Mouse (Mus musculus) hindbrain, embryonic 14.5 days (tissue): ENCODE measurements around the gene Fbxl17. TPM values are rescaled to one million over a fixed set of nuclear protein-coding genes. Genes with fewer than 3 reads are reported as not detected.
A peak's percentile ranks its signal among the peaks of the same experiment; 100 is the strongest.

Experiments
- ATAC-seq: fragments of 200-750 bp; cut with Nextera tagmentation; 2 replicates; pipeline ENCODE4 v1.8.0; 2017; ENCODE audit warnings: moderate number of reproducible peaks, mild to moderate bottlenecking, moderate TSS enrichment, moderate library complexity; ENCODE audit not compliant: low FRiP score
- DNase-seq: peaks from one replicate; pipeline ENCODE4 v3.0.0-alpha.2; 2015; ENCODE audit warnings: low spot score
- H3K27ac ChIP-seq: fragments of 300-500 bp; sonication (generic); 2 replicates; pipeline ENCODE4 v1.5.1; 2014; ENCODE audit warnings: mild to moderate bottlenecking, moderate library complexity
- H3K27me3 ChIP-seq: fragments of 300-500 bp; sonication (generic); 2 replicates; pipeline ENCODE4 v1.6.1; 2014; ENCODE audit warnings: mild to moderate bottlenecking, low read length, mixed read lengths; ENCODE audit not compliant: control insufficient read depth, insufficient read depth
- H3K36me3 ChIP-seq: fragments of 300-500 bp; sonication (generic); replicated peaks from 2 replicates; pipeline ENCODE4 v1.6.1; 2014; ENCODE audit not compliant: control insufficient read depth, insufficient read depth
- H3K4me1 ChIP-seq: fragments of 300-500 bp; sonication (generic); replicated peaks from 2 replicates; pipeline ENCODE4 v1.6.1; 2014; ENCODE audit warnings: antibody characterized with exemption, low read length, mixed read lengths; ENCODE audit not compliant: control insufficient read depth, insufficient read depth
- H3K4me2 ChIP-seq: fragments of 300-500 bp; sonication (generic); replicated peaks from 2 replicates; pipeline ENCODE4 v1.6.1; 2014; ENCODE audit warnings: mild to moderate bottlenecking, moderate library complexity
- H3K4me3 ChIP-seq: fragments of 300-500 bp; sonication (generic); replicated peaks from 2 replicates; pipeline ENCODE4 v1.5.1; 2014; ENCODE audit warnings: mild to moderate bottlenecking, low read length
- H3K9ac ChIP-seq: fragments of 300-500 bp; sonication (generic); 2 replicates; pipeline ENCODE4 v1.6.1; 2014
- H3K9me3 ChIP-seq: fragments of 300-500 bp; sonication (generic); 2 replicates; pipeline ENCODE4 v1.6.1; 2016; ENCODE audit warnings: low read length; ENCODE audit not compliant: control insufficient read depth
- WGBS: fragments of 180-500 bp; shearing (Covaris S2); extraction: QIAGEN DNeasy Blood & Tissue Kit; methylation state at CpG from one replicate; pipeline ENCODE4 v1.1.7; 2014; 5-methylcytosine and 5-hydroxymethylcytosine counted together
- polyA plus RNA-seq: library from polyadenylated mRNA; unstranded; fragments of >200 nt; fragmentation: Nextera tagmentation; extraction: Ambion mirVana; gene quantifications from 2 replicates; pipeline ENCODE4 v1.2.1, GENCODE M21; 2014

The Fbxl17 gene
- polyA plus RNA-seq, 1 experiment from 2014 or later = 14.5 TPM

DNA sequence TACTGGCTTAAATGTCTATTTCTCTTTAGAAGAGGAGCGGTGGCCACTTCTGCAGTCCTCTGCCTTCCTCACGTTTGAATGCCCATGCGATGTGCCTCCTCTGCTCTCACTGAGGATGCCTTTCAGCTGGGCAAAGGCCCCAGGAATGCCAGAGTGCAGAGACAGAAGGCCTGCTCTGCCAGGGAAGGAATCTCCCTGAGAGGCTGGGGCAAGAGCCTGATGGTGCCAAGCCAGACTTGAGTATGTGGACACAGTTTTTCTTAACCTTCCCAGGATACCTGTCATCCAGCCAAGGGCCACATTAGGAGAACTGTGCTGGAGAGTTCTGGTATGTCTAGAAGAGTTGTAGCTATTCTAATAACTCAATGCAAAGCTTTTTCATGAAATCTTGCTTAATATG lies 380.1 kb downstream of the Fbxl17 start:
- Histone ChIP-seq H3K27ac (no peak overlapping the region), H3K27me3 (no peaks in the 10 kb centered on the region), H3K4me1 (no peaks in the 10 kb centered on the region), H3K9me3 (no peaks in the 10 kb centered on the region), H3K4me2 (no peak overlapping the region), H3K4me3 (no peak overlapping the region), H3K9ac (no peak overlapping the region), H3K36me3 (no peaks in the 10 kb centered on the region)
- ATAC-seq = no peak
- DNase-seq = no peak
- WGBS = 81% methylated on average over 3 of the region's 3 CpGs

- Histone ChIP-seq H3K4me2 (no peak overlapping the region), H3K36me3 (no peaks in the 10 kb centered on the region), H3K4me1 (no peaks in the 10 kb centered on the region), H3K4me3 (no peak overlapping the region), H3K27me3 (no peaks in the 10 kb centered on the region), H3K9ac (no peak overlapping the region), H3K9me3 (no peaks in the 10 kb centered on the region), H3K27ac (no peak overlapping the region)
- WGBS = 53% methylated on average over 7 of the region's 7 CpGs
- DNase-seq = no peak
- ATAC-seq = no peak
These were observed 380.7 kb downstream of the Fbxl17 start for GRCm38 (mm10) chr17:63119077-63119476.

DNA sequence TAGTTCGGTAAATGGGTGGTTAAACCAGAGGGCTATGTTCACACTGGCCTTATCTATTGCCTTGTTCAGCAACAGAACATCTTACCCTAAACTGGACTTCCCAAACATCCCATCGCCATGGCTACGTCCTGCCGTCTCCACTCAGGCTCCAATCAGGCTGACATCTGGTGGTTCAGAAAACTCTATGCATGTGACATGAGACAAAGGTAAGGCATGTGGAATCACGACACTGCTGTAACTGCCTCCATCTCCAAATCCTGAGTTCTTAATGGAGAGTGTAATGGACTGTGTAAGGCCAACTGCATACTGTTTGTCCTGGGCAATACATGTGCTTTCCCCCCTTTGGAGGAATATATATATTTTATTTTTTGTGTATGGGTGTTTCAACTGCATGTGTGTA lies 382.7 kb downstream of the Fbxl17 start:
- DNase-seq (no peak), ATAC-seq (no peak)

DNA sequence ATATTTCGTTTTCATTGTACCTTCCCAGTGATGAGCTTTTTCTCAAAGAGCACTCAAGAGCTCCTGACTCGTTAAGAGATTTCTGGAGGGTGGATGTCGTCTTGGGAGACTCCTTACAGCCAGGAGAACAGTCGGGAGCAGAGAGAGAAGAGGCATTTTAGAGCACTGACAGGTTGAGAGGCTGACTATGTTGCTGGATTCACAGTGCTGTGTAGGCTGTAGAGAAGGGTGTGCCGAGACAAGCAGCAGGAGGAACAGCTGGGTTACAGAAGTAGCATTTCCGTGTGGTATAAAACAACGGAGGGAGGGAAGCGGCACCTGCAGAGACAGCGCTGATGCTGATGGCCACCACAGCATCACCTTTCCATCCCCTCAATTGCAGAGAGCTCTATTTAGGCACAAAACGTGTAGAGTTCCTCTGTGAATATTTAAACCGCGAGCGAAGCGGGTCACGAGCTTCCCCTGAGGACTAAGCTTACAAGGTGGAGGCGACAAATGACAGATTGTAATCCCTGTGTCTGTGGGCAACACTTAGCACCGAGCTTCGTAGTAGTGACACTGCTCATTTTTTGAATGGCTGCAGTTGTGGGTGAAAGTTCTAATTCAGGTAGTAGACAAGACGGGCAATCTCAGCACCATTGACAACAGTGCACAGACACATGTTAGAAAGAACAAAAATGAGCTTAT lies 385.3 kb downstream of the Fbxl17 start:
- H3K4me1 ChIP-seq = 0 out of 2 replicates have a peak, but pooled peaks cover 6% of the 10 kb centered on the region
- no peaks in the 10 kb centered on the region for H3K9me3 ChIP-seq
- H3K4me3 ChIP-seq = no peak overlapping the region
- no peak overlapping the region for H3K9ac ChIP-seq
- no peaks in the 10 kb centered on the region for H3K36me3 ChIP-seq
- WGBS = 84% methylated on average over 19 of the region's 19 CpGs
- DNase-seq (no peak), ATAC-seq (no peak)
- no peak overlapping the region for H3K4me2 ChIP-seq
- no peaks in the 10 kb centered on the region for H3K27me3 ChIP-seq
- H3K27ac ChIP-seq = no peak overlapping the region

More for the DNA sequence above, 382.7 kb downstream of the Fbxl17 start:
- no peaks in the 10 kb centered on the region for H3K4me1 ChIP-seq
- H3K4me3 ChIP-seq = no peak overlapping the region
- H3K9me3 ChIP-seq = no peaks in the 10 kb centered on the region
- no peak overlapping the region for H3K4me2 ChIP-seq
- no peak overlapping the region for H3K27ac ChIP-seq
- no peak overlapping the region for H3K9ac ChIP-seq
- no peaks in the 10 kb centered on the region for H3K36me3 ChIP-seq
- H3K27me3 ChIP-seq = no peaks in the 10 kb centered on the region
- 70% methylated on average over 5 of the region's 5 CpGs for WGBS

- peaks cover 12% of the 10 kb centered on the region; the same call in 1 of the 2 replicates for H3K4me1 ChIP-seq
- no peak overlapping the region for H3K4me3 ChIP-seq
- no peak overlapping the region for H3K4me2 ChIP-seq
- no peak overlapping the region for H3K27ac ChIP-seq
- no peaks in the 10 kb centered on the region for H3K36me3 ChIP-seq
- no peaks in the 10 kb centered on the region for H3K27me3 ChIP-seq
- DNase-seq (no peak), ATAC-seq (no peak)
- no peak overlapping the region for H3K9ac ChIP-seq
- H3K9me3 ChIP-seq = no peaks in the 10 kb centered on the region
- WGBS = 92% methylated on average over 5 of the region's 5 CpGs
These were observed 387.0 kb downstream of the Fbxl17 start for GRCm38 (mm10) chr17:63112826-63113225.

- Histone ChIP-seq H3K4me3 (no peak overlapping the region), H3K27me3 (no peaks in the 10 kb centered on the region), H3K4me2 (no peak overlapping the region), H3K36me3 (no peaks in the 10 kb centered on the region), H3K27ac (no peak overlapping the region), H3K9me3 (no peaks in the 10 kb centered on the region), H3K9ac (no peak overlapping the region), H3K4me1 (peaks cover 20% of the 10 kb centered on the region)
- WGBS = 32% methylated on average over 6 of the region's 6 CpGs
- DNase-seq (no peak), ATAC-seq (no peak)
These were observed 388.8 kb downstream of the Fbxl17 start for GRCm38 (mm10) chr17:63110994-63111393.

DNA sequence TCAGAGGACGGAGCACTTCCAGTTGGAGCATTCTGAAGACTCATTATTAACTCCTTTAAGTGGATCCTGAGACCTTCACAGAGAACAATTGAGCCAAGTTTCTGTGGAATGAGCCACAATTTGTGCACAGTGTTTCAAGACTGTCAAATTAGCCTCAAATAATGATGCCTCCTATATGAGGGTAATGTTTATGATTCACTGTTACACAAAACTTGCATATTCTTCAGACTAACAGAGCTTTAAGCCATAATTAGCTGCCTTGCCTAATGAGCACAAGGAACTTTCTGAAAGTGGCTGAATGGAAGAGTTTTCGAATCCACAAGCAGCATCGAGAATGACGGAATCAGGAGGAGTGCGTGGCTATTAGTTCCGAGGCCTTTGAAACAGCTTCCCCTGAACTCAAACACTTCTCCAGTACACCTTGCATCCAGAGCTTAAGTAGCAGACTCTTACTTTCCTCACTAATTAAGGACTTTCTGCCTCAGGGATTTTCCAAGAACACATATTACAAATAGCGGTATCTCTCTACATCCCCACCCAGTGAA lies 389.5 kb downstream of the Fbxl17 start:
- ATAC-seq = no peak
- H3K4me2 ChIP-seq = no peak overlapping the region
- WGBS = 64% methylated on average over 7 of the region's 7 CpGs
- H3K27me3 ChIP-seq = no peaks in the 10 kb centered on the region
- no peak overlapping the region for H3K4me3 ChIP-seq
- H3K36me3 ChIP-seq = no peaks in the 10 kb centered on the region
- no peak overlapping the region for H3K27ac ChIP-seq
- DNase-seq = no peak
- H3K9me3 ChIP-seq = no peaks in the 10 kb centered on the region
- no peak overlapping the region for H3K9ac ChIP-seq
- H3K4me1 ChIP-seq = peaks cover 20% of the 10 kb centered on the region

- H3K27me3 ChIP-seq = no peaks in the 10 kb centered on the region
- H3K4me1 ChIP-seq = peaks cover 20% of the 10 kb centered on the region
- no peaks in the 10 kb centered on the region for H3K36me3 ChIP-seq
- no peak overlapping the region for H3K4me2 ChIP-seq
- no peak overlapping the region for H3K4me3 ChIP-seq
- H3K9me3 ChIP-seq = no peaks in the 10 kb centered on the region
- ATAC-seq = no peak
- no peak for DNase-seq
- 43% methylated on average over 5 of the region's 5 CpGs for WGBS
- no peak overlapping the region for H3K27ac ChIP-seq
- no peak overlapping the region for H3K9ac ChIP-seq
These were observed 391.8 kb downstream of the Fbxl17 start for GRCm38 (mm10) chr17:63108035-63108434.

- no peak; the same call in 1 of the 2 replicates for ATAC-seq
- peaks cover 20% of the 10 kb centered on the region for H3K4me1 ChIP-seq
- no peak for DNase-seq
- no peak overlapping the region for H3K9ac ChIP-seq
- no peaks in the 10 kb centered on the region for H3K36me3 ChIP-seq
- H3K27me3 ChIP-seq = no peaks in the 10 kb centered on the region
- peak overlapping the region; percentile 28; the same call in 1 of the 2 replicates for H3K27ac ChIP-seq
- 49% methylated on average over 4 of the region's 4 CpGs for WGBS
- no peak overlapping the region for H3K4me3 ChIP-seq
- no peaks in the 10 kb centered on the region for H3K9me3 ChIP-seq
- H3K4me2 ChIP-seq = no peak overlapping the region
These were observed 392.3 kb downstream of the Fbxl17 start for GRCm38 (mm10) chr17:63107515-63107914.
